Mouse (Mus musculus) adrenal gland, postnatal 14 days (tissue): ENCODE data around the gene Mtif3. TPM values are rescaled to one million over a fixed set of nuclear protein-coding genes. Genes with fewer than 3 reads are reported as not detected.

Source experiments
- DNase-seq: peaks from one replicate; pipeline ENCODE4 v3.0.0; 2021; ENCODE audit warnings: mixed read lengths
- long read RNA-seq, 2 experiments: library from polyadenylated mRNA; stranded (forward); transcript quantifications; one replicate each; pipeline ENCODE4 v2.0.0; 2021
- total RNA-seq: library from RNA; stranded (reverse); gene quantifications from 2 replicates; pipeline ENCODE4 v1.2.3, GENCODE M21; 2021

The Mtif3 gene
- total RNA-seq = 28.5 and 31.7 TPM in 2 replicates
- long read RNA-seq, experiment 1, full-length matches to known transcripts = 32 of 36 reads
- long read RNA-seq, experiment 1, partial matches to known transcripts = 1 of 36 reads
- long read RNA-seq, experiment 1, other reads (novel, unspliced or antisense) = 3 of 36 reads
- long read RNA-seq, experiment 2, full-length matches to known transcripts = 15 of 22 reads
- long read RNA-seq, experiment 2, partial matches to known transcripts = 1 of 22 reads
- long read RNA-seq, experiment 2, other reads (novel, unspliced or antisense) = 6 of 22 reads

GRCm38 (mm10) chr5:146963118-146963936, at the start of gene Mtif3:
Gene Mtif3 (minus strand): TSS chr5:146963800.
- peak; percentile 89 for DNase-seq

- DNase-seq = no peak
These were observed 47.7 kb upstream of the Mtif3 start for GRCm38 (mm10) chr5:147011333-147011732.

GRCm38 (mm10) chr5:147003303-147003702, 39.7 kb upstream of the Mtif3 start:
- no peak for DNase-seq

GRCm38 (mm10) chr5:147001312-147001711, 37.7 kb upstream of the Mtif3 start:
- DNase-seq = no peak

- no peak for DNase-seq
These were observed 35.2 kb upstream of the Mtif3 start for GRCm38 (mm10) chr5:146998802-146999201.

GRCm38 (mm10) chr5:146996812-146997211, 33.2 kb upstream of the Mtif3 start:
- DNase-seq = no peak

- no peak for DNase-seq
These were observed 31.4 kb upstream of the Mtif3 start for GRCm38 (mm10) chr5:146994973-146995372.

GRCm38 (mm10) chr5:146993509-146993908, 29.9 kb upstream of the Mtif3 start:
- DNase-seq = peak; percentile 90

- peak; percentile 80 for DNase-seq
These were observed 25.5 kb upstream of the Mtif3 start for GRCm38 (mm10) chr5:146989051-146989450.

- DNase-seq = no peak
These were observed 24.0 kb upstream of the Mtif3 start for GRCm38 (mm10) chr5:146987588-146987987.

GRCm38 (mm10) chr5:146985725-146986433, 22.3 kb upstream of the Mtif3 start:
- no peak for DNase-seq

GRCm38 (mm10) chr5:146983216-146983615, 19.6 kb upstream of the Mtif3 start:
- DNase-seq = peak; percentile 75

- DNase-seq = no peak
These were observed 17.8 kb upstream of the Mtif3 start for GRCm38 (mm10) chr5:146981376-146981775.

GRCm38 (mm10) chr5:146974781-146975123, 11.2 kb upstream of the Mtif3 start:
- DNase-seq = no peak

GRCm38 (mm10) chr5:146973858-146974780, 10.5 kb upstream of the Mtif3 start:
- DNase-seq = no peak

GRCm38 (mm10) chr5:146973353-146973752, 9.8 kb upstream of the Mtif3 start:
- DNase-seq = no peak

- no peak for DNase-seq
These were observed 8.4 kb upstream of the Mtif3 start for GRCm38 (mm10) chr5:146971776-146972561.

- no peak for DNase-seq
These were observed 5.2 kb upstream of the Mtif3 start for GRCm38 (mm10) chr5:146968695-146969393.

- DNase-seq = no peak
These were observed 308 bp upstream of the Mtif3 start for GRCm38 (mm10) chr5:146963937-146964278.

GRCm38 (mm10) chr5:146956678-146957077, 6.9 kb downstream of the Mtif3 start:
- DNase-seq = no peak

GRCm38 (mm10) chr5:146955651-146956050, 7.9 kb downstream of the Mtif3 start:
- DNase-seq = no peak
